Mouse (Mus musculus) gastrocnemius, adult 2 months (tissue): ENCODE data around the gene Mras. TPM values are rescaled to one million over a fixed set of nuclear protein-coding genes. Genes with fewer than 3 reads are reported as not detected.
A peak's percentile ranks its signal among the peaks of the same experiment; 100 is the strongest.

Experiments
- DNase-seq: peaks from one replicate; pipeline ENCODE4 v3.0.0; 2022
- H3K27ac ChIP-seq: fragments of 200-600 bp; 2 replicates; pipeline ENCODE4 v1.8.1; 2022; ENCODE audit warnings: mild to moderate bottlenecking
- H3K4me3 ChIP-seq: fragments of 200-600 bp; 2 replicates; pipeline ENCODE4 v1.8.1; 2022; ENCODE audit warnings: mild to moderate bottlenecking, moderate library complexity
- CTCF ChIP-seq: fragments of 200-600 bp; IDR thresholded peaks from 2 replicates; pipeline ENCODE4 v1.8.1; 2022; ENCODE audit warnings: antibody characterized with exemption, mild to moderate bottlenecking, moderate library complexity
- intact Hi-C: fragments of 180-260 bp; cut with DNase I; formaldehyde crosslinking; loops from one replicate; pipeline ENCODE4 v1.15.1; 2025
- long read RNA-seq, 2 experiments: library from polyadenylated mRNA; stranded (forward); transcript quantifications; one replicate each; pipeline ENCODE4 v2.0.0; 2021
- total RNA-seq, 2 experiments: library from RNA; stranded (reverse); gene quantifications; 2 replicates each; pipeline ENCODE4 v1.2.3; 2021

Mras gene
- total RNA-seq, result 1 to 10 TPM; 5.0 to 5.7 TPM
- long read RNA-seq, experiment 1, full-length matches to known transcripts, result 7 of 7 reads
- long read RNA-seq, experiment 1, partial matches to known transcripts, result 0 of 7 reads
- long read RNA-seq, experiment 1, other reads (novel, unspliced or antisense), result 0 of 7 reads
- long read RNA-seq, experiment 2, full-length matches to known transcripts, result 3 of 4 reads
- long read RNA-seq, experiment 2, partial matches to known transcripts, result 0 of 4 reads
- long read RNA-seq, experiment 2, other reads (novel, unspliced or antisense), result 1 of 4 reads

- peak within 1 kb of the TSS; percentile 98 for H3K27ac ChIP-seq
- DNase-seq, result peak; percentile 28
- intact Hi-C loops, result loop anchor here (2.0 to 10.0 kb wide), 2 partner anchors 36 to 192 kb away; partner anchors contain the start of gene Cep70
- H3K4me3 ChIP-seq, result peak within 1 kb of the TSS; percentile 91
- TF ChIP-seq CTCF, result no peak
Measured at GRCm38 (mm10) chr9:99437031-99437764, at the start of gene Mras. Mras (minus strand) TSS chr9:99437381.

- DNase-seq, result no peak
- TF ChIP-seq CTCF, result no peak
- Histone ChIP-seq H3K27ac (no peak overlapping the region), H3K4me3 (no peak overlapping the region)
- intact Hi-C loops, result no loop called here
Measured at GRCm38 (mm10) chr9:99485144-99485543, 48.0 kb upstream of the Mras start.

GRCm38 (mm10) chr9:99484632-99485031, 47.5 kb upstream of the Mras start:
- Histone ChIP-seq H3K27ac (no peak overlapping the region), H3K4me3 (no peak overlapping the region)
- intact Hi-C loops, result no loop called here
- no peak for DNase-seq
- TF ChIP-seq CTCF, result no peak

GRCm38 (mm10) chr9:99483191-99483590, 46.0 kb upstream of the Mras start:
- H3K27ac ChIP-seq, result no peak overlapping the region
- DNase-seq, result no peak
- intact Hi-C loops, result no loop called here
- no peak for TF ChIP-seq CTCF
- H3K4me3 ChIP-seq, result no peak overlapping the region

- no peak for TF ChIP-seq CTCF
- DNase-seq, result no peak
- intact Hi-C loops, result no loop called here
Measured at GRCm38 (mm10) chr9:99480764-99481163, 43.6 kb upstream of the Mras start.

GRCm38 (mm10) chr9:99479181-99479711, 42.1 kb upstream of the Mras start:
- intact Hi-C loops, result no loop called here
- TF ChIP-seq CTCF, result no peak
- Histone ChIP-seq H3K27ac (no peak overlapping the region), H3K4me3 (no peak overlapping the region)
- DNase-seq, result no peak

More at GRCm38 (mm10) chr9:99480764-99481163, 43.6 kb upstream of the Mras start:
- Histone ChIP-seq H3K27ac (no peak overlapping the region), H3K4me3 (no peak overlapping the region)

- no peak for TF ChIP-seq CTCF
- intact Hi-C loops, result no loop called here
Measured at GRCm38 (mm10) chr9:99471334-99471733, 34.2 kb upstream of the Mras start.

GRCm38 (mm10) chr9:99470347-99471092, 33.3 kb upstream of the Mras start:
- intact Hi-C loops, result no loop called here
- no peak overlapping the region for H3K4me3 ChIP-seq
- H3K27ac ChIP-seq, result no peak overlapping the region
- no peak for TF ChIP-seq CTCF
- DNase-seq, result no peak

More at GRCm38 (mm10) chr9:99471334-99471733, 34.2 kb upstream of the Mras start:
- no peak overlapping the region for H3K27ac ChIP-seq
- H3K4me3 ChIP-seq, result no peak overlapping the region
- no peak for DNase-seq

GRCm38 (mm10) chr9:99469681-99470273, 32.6 kb upstream of the Mras start:
- DNase-seq, result no peak
- Histone ChIP-seq H3K27ac (no peak overlapping the region), H3K4me3 (no peak overlapping the region)
- TF ChIP-seq CTCF, result peak; percentile 53
- intact Hi-C loops, result no loop called here

GRCm38 (mm10) chr9:99468572-99468971, 31.4 kb upstream of the Mras start:
- no peak for TF ChIP-seq CTCF
- Histone ChIP-seq H3K27ac (no peak overlapping the region), H3K4me3 (no peak overlapping the region)
- no peak for DNase-seq
- intact Hi-C loops, result no loop called here

- no peak for TF ChIP-seq CTCF
- no peak for DNase-seq
- Histone ChIP-seq H3K4me3 (no peak overlapping the region), H3K27ac (no peak overlapping the region)
- intact Hi-C loops, result no loop called here
Measured at GRCm38 (mm10) chr9:99464876-99465275, 27.7 kb upstream of the Mras start.

- intact Hi-C loops, result loop anchor here (2.0 to 5.0 kb wide), 2 partner anchors 121 to 203 kb away; no protein-coding TSS in a partner anchor
- Histone ChIP-seq H3K27ac (no peak overlapping the region), H3K4me3 (no peak overlapping the region)
- no peak for TF ChIP-seq CTCF
- no peak for DNase-seq
Measured at GRCm38 (mm10) chr9:99459730-99460129, 22.5 kb upstream of the Mras start.
